Mouse (Mus musculus) forebrain, embryonic 12.5 days (tissue): ENCODE measurements around the gene Mlxipl. TPM values are rescaled to one million over a fixed set of nuclear protein-coding genes. Genes with fewer than 3 reads are reported as not detected.

Experiments used
- polyA plus RNA-seq: library from polyadenylated mRNA; unstranded; fragments of >200 nt; fragmentation: Nextera tagmentation; extraction: Ambion mirVana; gene quantifications from 2 replicates; pipeline ENCODE4 v1.2.1, GENCODE M21; 2016

Gene Mlxipl
- polyA plus RNA-seq, 1 experiment from 2014 or later = 2.7 TPM

Other genes with a start within 250 kb of the Mlxipl start
- gene Tmem270, start 183.2 kb upstream of the Mlxipl start, polyA plus RNA-seq = not detected in 2 replicates
- 1.1 and 2.0 TPM in 2 replicates for gene Cldn13, start 174.4 kb upstream of the Mlxipl start, polyA plus RNA-seq
- gene Mettl27, start 157.5 kb upstream of the Mlxipl start, polyA plus RNA-seq = 7.7 and 8.8 TPM in 2 replicates
- gene Cldn4, start 143.0 kb upstream of the Mlxipl start, polyA plus RNA-seq = 2.0 and 2.8 TPM in 2 replicates
- gene Cldn3, start 103.7 kb upstream of the Mlxipl start, polyA plus RNA-seq = 6.3 and 7.6 TPM in 2 replicates
- 42.3 and 43.1 TPM in 2 replicates for gene Abhd11, start 80.7 kb upstream of the Mlxipl start, polyA plus RNA-seq
- gene Stx1a, start 66.4 kb upstream of the Mlxipl start, polyA plus RNA-seq = 21.8 and 22.3 TPM in 2 replicates
- 27.9 TPM in 2 replicates for gene Dnajc30, start 25.7 kb upstream of the Mlxipl start, polyA plus RNA-seq
- gene Bud23, start 24.9 kb upstream of the Mlxipl start, polyA plus RNA-seq = 111 and 125 TPM in 2 replicates
- gene Vps37d, start 11.6 kb upstream of the Mlxipl start, polyA plus RNA-seq = 21.9 and 23.2 TPM in 2 replicates
- gene Tbl2, start 59.8 kb downstream of the Mlxipl start, polyA plus RNA-seq = 27.5 and 29.6 TPM in 2 replicates
- 46.6 TPM in 2 replicates for gene Bcl7b, start 78.4 kb downstream of the Mlxipl start, polyA plus RNA-seq
- 75.0 and 75.4 TPM in 2 replicates for gene Baz1b, start 97.4 kb downstream of the Mlxipl start, polyA plus RNA-seq
- 23.1 and 27.7 TPM in 2 replicates for gene Fzd9, start 161.3 kb downstream of the Mlxipl start, polyA plus RNA-seq